Mouse (Mus musculus) hindbrain, embryonic 14.5 days (tissue): ENCODE data around the gene Olfr785. TPM values are rescaled to one million over a fixed set of nuclear protein-coding genes. Genes with fewer than 3 reads are reported as not detected.
"Not testable (repeated sequence)": the region's sequence is repeated elsewhere in the genome, so short reads cannot be mapped to it uniquely, and the experiment has no call there.

Source experiments
- ATAC-seq: fragments of 200-750 bp; cut with Nextera tagmentation; 2 replicates; pipeline ENCODE4 v1.8.0; 2017; ENCODE audit warnings: moderate number of reproducible peaks, mild to moderate bottlenecking, moderate TSS enrichment, moderate library complexity; ENCODE audit not compliant: low FRiP score
- DNase-seq: peaks from one replicate; pipeline ENCODE4 v3.0.0-alpha.2; 2015; ENCODE audit warnings: low spot score
- H3K27ac ChIP-seq: fragments of 300-500 bp; sonication (generic); 2 replicates; pipeline ENCODE4 v1.5.1; 2014; ENCODE audit warnings: mild to moderate bottlenecking, moderate library complexity
- H3K27me3 ChIP-seq: fragments of 300-500 bp; sonication (generic); 2 replicates; pipeline ENCODE4 v1.6.1; 2014; ENCODE audit warnings: mild to moderate bottlenecking, low read length, mixed read lengths; ENCODE audit not compliant: control insufficient read depth, insufficient read depth
- H3K36me3 ChIP-seq: fragments of 300-500 bp; sonication (generic); replicated peaks from 2 replicates; pipeline ENCODE4 v1.6.1; 2014; ENCODE audit not compliant: control insufficient read depth, insufficient read depth
- H3K4me1 ChIP-seq: fragments of 300-500 bp; sonication (generic); replicated peaks from 2 replicates; pipeline ENCODE4 v1.6.1; 2014; ENCODE audit warnings: antibody characterized with exemption, low read length, mixed read lengths; ENCODE audit not compliant: control insufficient read depth, insufficient read depth
- H3K4me2 ChIP-seq: fragments of 300-500 bp; sonication (generic); replicated peaks from 2 replicates; pipeline ENCODE4 v1.6.1; 2014; ENCODE audit warnings: mild to moderate bottlenecking, moderate library complexity
- H3K4me3 ChIP-seq: fragments of 300-500 bp; sonication (generic); replicated peaks from 2 replicates; pipeline ENCODE4 v1.5.1; 2014; ENCODE audit warnings: mild to moderate bottlenecking, low read length
- H3K9ac ChIP-seq: fragments of 300-500 bp; sonication (generic); 2 replicates; pipeline ENCODE4 v1.6.1; 2014
- H3K9me3 ChIP-seq: fragments of 300-500 bp; sonication (generic); 2 replicates; pipeline ENCODE4 v1.6.1; 2016; ENCODE audit warnings: low read length; ENCODE audit not compliant: control insufficient read depth
- WGBS: fragments of 180-500 bp; shearing (Covaris S2); extraction: QIAGEN DNeasy Blood & Tissue Kit; methylation state at CpG from one replicate; pipeline ENCODE4 v1.1.7; 2014; 5-methylcytosine and 5-hydroxymethylcytosine counted together
- polyA plus RNA-seq: library from polyadenylated mRNA; unstranded; fragments of >200 nt; fragmentation: Nextera tagmentation; extraction: Ambion mirVana; gene quantifications from 2 replicates; pipeline ENCODE4 v1.2.1, GENCODE M21; 2014

Gene Olfr785
- not detected in 2 replicates for polyA plus RNA-seq

- H3K4me1 ChIP-seq, result no peaks in the 10 kb centered on the region
- no peak within 1 kb of the TSS for H3K4me2 ChIP-seq
- no peak within 1 kb of the TSS for H3K27ac ChIP-seq
- ATAC-seq (no peak), DNase-seq (no peak)
- H3K4me3 ChIP-seq, result no peak within 1 kb of the TSS
- no peaks in the 10 kb centered on the region for H3K36me3 ChIP-seq
- H3K9ac ChIP-seq, result no peak within 1 kb of the TSS
- H3K27me3 ChIP-seq, result no peaks in the 10 kb centered on the region
- H3K9me3 ChIP-seq, result no peaks in the 10 kb centered on the region
- 79% methylated on average over 2 of the region's 2 CpGs for WGBS
Observed at GRCm38 (mm10) chr10:129405126-129405525, at the start of gene Olfr785. Gene Olfr785, plus strand, starts transcription at chr10:129405426.

- not testable (repeated sequence) for H3K4me1 ChIP-seq, H3K27me3 ChIP-seq, ATAC-seq, H3K36me3 ChIP-seq, H3K9ac ChIP-seq, H3K4me2 ChIP-seq, H3K27ac ChIP-seq, H3K9me3 ChIP-seq, DNase-seq, H3K4me3 ChIP-seq
- WGBS, result 88% methylated on average over 4 of the region's 4 CpGs
Observed at GRCm38 (mm10) chr10:129356496-129356895, 48.7 kb upstream of the Olfr785 start.

- H3K27me3 ChIP-seq, result no peaks in the 10 kb centered on the region
- WGBS, result 83% methylated on average over 5 of the region's 5 CpGs
- no peaks in the 10 kb centered on the region for H3K4me1 ChIP-seq
- no peak overlapping the region for H3K27ac ChIP-seq
- ATAC-seq (no peak), DNase-seq (no peak)
- H3K36me3 ChIP-seq, result no peaks in the 10 kb centered on the region
- H3K9ac ChIP-seq, result no peak overlapping the region
- H3K4me2 ChIP-seq, result no peak overlapping the region
- no peak overlapping the region for H3K4me3 ChIP-seq
- no peaks in the 10 kb centered on the region for H3K9me3 ChIP-seq
Observed at GRCm38 (mm10) chr10:129357307-129357706, 47.9 kb upstream of the Olfr785 start.

GRCm38 (mm10) chr10:129374051-129374450 is 31.2 kb upstream of the Olfr785 start:
- not testable (repeated sequence) for H3K4me1 ChIP-seq, H3K36me3 ChIP-seq, H3K27ac ChIP-seq, DNase-seq, ATAC-seq, H3K9ac ChIP-seq, H3K4me2 ChIP-seq, H3K9me3 ChIP-seq, H3K27me3 ChIP-seq, H3K4me3 ChIP-seq
- 90% methylated on average over 5 of the region's 5 CpGs for WGBS

GRCm38 (mm10) chr10:129383783-129384182 is 21.4 kb upstream of the Olfr785 start, which contains the start of gene Olfr784:
Gene Olfr784, plus strand, starts transcription at chr10:129384083.
- ATAC-seq (no peak), DNase-seq (no peak)
- Histone ChIP-seq H3K27me3 (no peaks in the 10 kb centered on the region), H3K27ac (no peak within 1 kb of the TSS), H3K36me3 (no peaks in the 10 kb centered on the region), H3K4me3 (no peak within 1 kb of the TSS), H3K9me3 (no peaks in the 10 kb centered on the region), H3K4me1 (no peaks in the 10 kb centered on the region), H3K4me2 (no peak within 1 kb of the TSS), H3K9ac (no peak within 1 kb of the TSS)

- H3K9ac ChIP-seq, result no peak overlapping the region
Observed at GRCm38 (mm10) chr10:129400892-129401291, 4.3 kb upstream of the Olfr785 start.

GRCm38 (mm10) chr10:129427006-129427405 is 21.8 kb downstream of the Olfr785 start, which contains the start of gene Olfr786:
Gene Olfr786, plus strand, starts transcription at chr10:129427306.
- ATAC-seq (no peak), DNase-seq (no peak)
- H3K4me2 ChIP-seq, result no peak within 1 kb of the TSS
- H3K9me3 ChIP-seq, result no peaks in the 10 kb centered on the region
- no peak within 1 kb of the TSS for H3K4me3 ChIP-seq
- H3K27me3 ChIP-seq, result no peaks in the 10 kb centered on the region
- no peak within 1 kb of the TSS for H3K9ac ChIP-seq
- H3K36me3 ChIP-seq, result no peaks in the 10 kb centered on the region
- H3K27ac ChIP-seq, result no peak within 1 kb of the TSS
- no peaks in the 10 kb centered on the region for H3K4me1 ChIP-seq

More at GRCm38 (mm10) chr10:129400892-129401291, 4.3 kb upstream of the Olfr785 start:
- H3K36me3 ChIP-seq, result no peaks in the 10 kb centered on the region
- no peaks in the 10 kb centered on the region for H3K9me3 ChIP-seq
- no peaks in the 10 kb centered on the region for H3K27me3 ChIP-seq
- H3K4me1 ChIP-seq, result no peaks in the 10 kb centered on the region
- no peak for ATAC-seq
- H3K27ac ChIP-seq, result no peak overlapping the region
- WGBS, result 41% methylated on average over 5 of the region's 5 CpGs
- H3K4me2 ChIP-seq, result no peak overlapping the region
- H3K4me3 ChIP-seq, result no peak overlapping the region
- DNase-seq, result no peak

Other genes starting within 250 kb of the Olfr785 start
- not detected in 2 replicates for gene Olfr771, start 240.7 kb upstream of the Olfr785 start, polyA plus RNA-seq
- gene Olfr772, start 227.5 kb upstream of the Olfr785 start, polyA plus RNA-seq, result not detected in 2 replicates
- not detected in 2 replicates for gene Olfr773, start 218.0 kb upstream of the Olfr785 start, polyA plus RNA-seq
- gene Olfr774, start 169.2 kb upstream of the Olfr785 start, polyA plus RNA-seq, result not detected in 2 replicates
- gene Olfr775, start 157.0 kb upstream of the Olfr785 start, polyA plus RNA-seq, result not detected in 2 replicates
- gene Olfr776, start 146.3 kb upstream of the Olfr785 start, polyA plus RNA-seq, result not detected in 2 replicates
- gene Olfr777, start 133.9 kb upstream of the Olfr785 start, polyA plus RNA-seq, result not detected in 2 replicates
- not detected in 2 replicates for gene Olfr780, start 87.3 kb upstream of the Olfr785 start, polyA plus RNA-seq
- gene Olfr781, start 76.6 kb upstream of the Olfr785 start, polyA plus RNA-seq, result not detected in 2 replicates
- gene Olfr782, start 56.6 kb upstream of the Olfr785 start, polyA plus RNA-seq, result not detected in 2 replicates
- gene Olfr784, start 21.3 kb upstream of the Olfr785 start, polyA plus RNA-seq, result 0.09 and 0.10 TPM in 2 replicates
- gene Olfr786, start 21.9 kb downstream of the Olfr785 start, polyA plus RNA-seq, result not detected in 2 replicates
- not detected in 2 replicates for gene Olfr787, start 56.4 kb downstream of the Olfr785 start, polyA plus RNA-seq
- not detected in 2 replicates for gene Olfr788, start 65.6 kb downstream of the Olfr785 start, polyA plus RNA-seq
- gene Olfr789, start 79.3 kb downstream of the Olfr785 start, polyA plus RNA-seq, result not detected in 2 replicates
- not detected in 2 replicates for gene Olfr790, start 93.1 kb downstream of the Olfr785 start, polyA plus RNA-seq
- gene Olfr791, start 116.4 kb downstream of the Olfr785 start, polyA plus RNA-seq, result not detected in 2 replicates
- gene Olfr792, start 133.7 kb downstream of the Olfr785 start, polyA plus RNA-seq, result not detected in 2 replicates
- gene Olfr794, start 162.2 kb downstream of the Olfr785 start, polyA plus RNA-seq, result not detected in 2 replicates
- not detected in 2 replicates for gene Olfr796, start 207.1 kb downstream of the Olfr785 start, polyA plus RNA-seq
- not detected in 2 replicates for gene Olfr798, start 222.5 kb downstream of the Olfr785 start, polyA plus RNA-seq
- not detected in 2 replicates for gene Olfr799, start 232.1 kb downstream of the Olfr785 start, polyA plus RNA-seq